Mouse (Mus musculus) gastrocnemius, postnatal 10 days (tissue): ENCODE measurements around the gene Gzmm. TPM values are rescaled to one million over a fixed set of nuclear protein-coding genes. Genes with fewer than 3 reads are reported as not detected.
A peak's percentile ranks its signal among the peaks of the same experiment; 100 is the strongest.

Experiments used
- DNase-seq: peaks from one replicate; pipeline ENCODE4 v3.0.0; 2021; ENCODE audit warnings: mixed read lengths
- total RNA-seq, 2 experiments: library from RNA; stranded (reverse); gene quantifications; 2 replicates each; pipeline ENCODE4 v1.2.3; 2021

Gzmm gene
- total RNA-seq, 2 experiments from 2014 or later: 2.3 to 2.7 TPM

DNA sequence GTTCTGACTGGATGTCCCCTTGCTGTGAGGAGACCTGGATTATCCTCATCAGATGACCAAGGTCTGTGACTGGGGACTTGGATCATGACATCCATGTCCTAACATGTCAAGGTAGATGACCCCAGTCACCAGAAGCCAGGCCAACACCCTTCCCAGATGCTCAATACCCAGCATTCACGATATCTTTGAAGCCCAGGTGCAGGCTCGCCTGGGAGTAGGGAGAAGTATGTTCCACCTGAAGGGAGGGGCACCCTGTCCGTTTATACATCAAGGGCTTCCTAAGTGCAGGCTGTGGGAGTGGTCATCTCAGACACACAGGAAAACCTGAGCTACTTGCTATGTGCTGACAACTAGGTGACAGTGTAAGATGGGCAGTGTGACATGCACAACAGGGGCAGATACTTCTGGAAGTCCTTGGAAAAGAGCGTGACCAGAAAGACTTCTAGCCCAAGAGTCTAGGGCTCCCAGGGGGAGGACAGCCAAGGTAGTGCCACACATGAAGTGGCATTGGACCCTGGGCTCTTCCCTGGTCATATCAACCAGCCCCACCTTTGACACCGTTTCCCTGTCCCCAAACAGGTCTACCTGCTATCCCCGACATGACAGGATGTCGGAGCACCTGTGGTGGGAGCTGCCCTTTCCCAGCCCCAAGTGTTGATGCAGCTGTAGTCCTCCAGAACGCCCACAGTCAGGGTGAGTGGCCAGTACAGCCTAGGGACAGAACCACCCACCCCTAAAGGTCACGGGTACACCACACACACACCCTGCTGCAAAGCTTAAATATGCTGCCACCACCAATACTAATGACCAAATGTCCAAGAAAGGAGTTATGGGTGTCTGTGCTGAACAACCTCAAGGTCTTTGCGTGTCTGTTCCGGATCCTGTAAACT lies 8.0 kb upstream of the Gzmm start:
- DNase-seq: peak; percentile 13

DNA sequence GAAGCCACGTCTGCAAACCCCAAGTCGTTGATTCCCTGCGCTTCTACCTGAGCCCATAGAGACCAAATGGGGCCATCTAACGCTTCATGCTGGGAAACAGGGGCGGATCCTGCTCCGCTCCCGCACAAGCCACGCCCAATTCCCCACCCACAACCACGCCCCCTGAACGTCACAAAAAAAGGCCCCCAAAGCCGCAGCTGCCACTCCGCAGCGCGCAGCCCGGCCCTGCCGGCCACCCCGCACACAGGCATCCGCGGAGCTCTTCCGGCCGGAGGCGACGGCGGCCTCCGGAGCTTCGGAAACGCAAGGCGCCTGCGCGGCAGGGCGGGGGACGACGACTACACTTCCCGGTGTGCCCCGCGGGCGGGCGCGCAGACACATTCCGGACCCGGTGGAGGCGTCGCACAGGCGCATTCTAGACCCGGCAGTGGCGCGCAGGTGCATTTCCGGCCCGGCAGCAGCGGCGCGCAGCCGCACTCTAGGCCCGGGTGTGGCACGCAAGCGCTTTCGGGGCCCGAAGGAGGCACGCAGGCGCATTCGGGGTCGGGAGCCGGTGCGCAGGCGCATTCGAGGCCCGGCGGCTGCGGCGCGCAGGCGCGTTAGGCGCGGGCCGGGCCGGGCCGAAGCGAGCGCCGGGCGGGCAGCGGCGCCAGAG lies 7.1 kb upstream of the Gzmm start, which contains the start of gene Cdc34:
Gene Cdc34, plus strand, starts transcription at position 605 of the 655 bp plus-strand sequence.
- peak; percentile 99 for DNase-seq

DNA sequence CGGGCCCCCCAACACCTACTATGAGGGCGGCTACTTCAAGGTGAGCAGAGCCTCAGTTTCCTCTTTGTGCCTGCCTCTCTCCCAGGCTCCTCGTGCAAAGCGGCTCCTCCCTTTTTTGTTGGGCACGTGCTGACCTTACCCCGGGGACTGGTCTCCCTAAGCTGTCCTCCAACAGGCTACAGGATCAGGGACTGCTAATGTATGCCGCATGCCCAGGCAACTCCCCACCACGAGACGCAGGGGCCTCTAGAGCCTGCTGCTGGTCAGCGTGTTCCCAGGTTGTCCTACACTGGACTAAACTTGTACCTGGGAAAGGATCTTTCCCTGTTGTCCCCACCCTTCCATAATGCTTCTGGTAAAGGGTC lies 6.3 kb upstream of the Gzmm start:
- DNase-seq: peak; percentile 34

DNA sequence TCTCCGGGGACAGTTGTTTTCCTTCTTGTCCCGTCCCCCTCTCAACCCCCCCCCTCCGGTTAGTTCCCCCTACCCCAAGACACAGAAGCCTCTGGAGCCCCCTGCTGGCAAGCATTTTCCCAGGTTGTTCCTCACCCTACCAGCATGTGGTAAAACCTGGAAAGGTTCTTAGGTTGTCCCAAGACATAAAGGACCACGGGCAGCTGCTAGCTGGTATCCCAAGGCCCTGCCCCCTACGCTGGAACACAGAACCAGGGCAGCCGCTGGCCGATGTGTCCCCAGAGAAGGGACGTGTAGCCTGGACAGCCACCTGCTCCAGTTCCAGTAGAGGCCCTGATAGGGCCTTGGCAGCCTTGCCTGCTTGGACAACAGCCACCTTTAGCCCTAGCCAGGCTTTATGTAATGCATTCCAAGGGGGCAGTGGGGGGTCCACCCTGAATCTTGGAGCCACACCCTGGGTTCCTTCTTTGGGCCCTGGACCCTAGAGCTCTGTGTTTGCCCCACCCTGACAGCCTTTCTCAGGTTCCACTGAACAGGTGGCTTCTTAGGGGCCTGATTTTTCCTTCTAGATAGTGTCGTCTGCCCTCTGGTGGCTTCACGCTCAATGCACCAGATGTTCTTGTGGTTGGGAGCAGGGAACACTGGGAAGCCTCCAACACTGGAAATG lies 5.8 kb upstream of the Gzmm start:
- DNase-seq: peak; percentile 68

DNA sequence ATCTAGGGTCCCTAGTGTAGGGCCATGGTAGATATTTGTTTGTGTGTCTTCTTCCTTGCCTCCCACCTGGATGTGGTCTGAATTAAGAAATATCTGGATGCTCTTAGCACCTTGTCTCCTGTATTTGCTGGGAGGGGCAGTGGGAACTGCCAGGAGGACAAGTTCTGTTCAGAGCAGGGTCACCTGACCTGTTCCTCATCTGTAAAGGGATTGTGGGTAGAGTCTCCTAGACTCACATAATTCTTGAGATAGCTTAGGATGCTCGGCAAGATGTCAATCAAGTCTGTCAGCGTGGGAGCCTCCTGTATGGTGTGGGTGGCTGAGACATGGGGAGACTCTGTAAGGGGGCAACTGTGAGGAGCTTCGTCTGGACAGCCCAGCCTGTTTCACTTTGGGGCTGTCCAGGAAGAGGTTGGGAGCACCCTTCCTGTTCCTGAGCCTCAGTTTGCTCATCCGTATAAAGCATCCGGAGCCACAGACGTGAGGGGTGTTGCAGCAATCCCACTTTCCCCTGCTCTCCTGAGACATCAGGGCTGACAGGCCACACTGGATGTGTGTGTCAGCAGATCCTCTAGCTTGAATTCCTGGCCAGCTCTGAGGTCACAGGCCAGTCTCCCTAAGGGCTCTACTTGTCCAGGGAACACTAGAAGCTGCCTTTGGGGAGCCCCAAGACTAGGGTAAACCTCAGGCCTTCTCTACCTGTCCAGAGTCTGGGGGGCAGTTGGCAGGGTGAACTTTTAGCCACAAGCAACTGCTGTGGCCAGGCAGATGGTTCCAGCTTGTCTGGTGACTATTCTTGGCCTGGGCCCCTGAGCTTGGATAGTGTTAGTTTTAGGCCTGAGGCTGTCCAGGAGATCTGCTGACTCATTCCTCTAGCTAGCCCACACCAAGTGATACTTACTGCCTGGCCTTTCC lies 4.8 kb upstream of the Gzmm start:
- DNase-seq: peak; percentile 58

DNA sequence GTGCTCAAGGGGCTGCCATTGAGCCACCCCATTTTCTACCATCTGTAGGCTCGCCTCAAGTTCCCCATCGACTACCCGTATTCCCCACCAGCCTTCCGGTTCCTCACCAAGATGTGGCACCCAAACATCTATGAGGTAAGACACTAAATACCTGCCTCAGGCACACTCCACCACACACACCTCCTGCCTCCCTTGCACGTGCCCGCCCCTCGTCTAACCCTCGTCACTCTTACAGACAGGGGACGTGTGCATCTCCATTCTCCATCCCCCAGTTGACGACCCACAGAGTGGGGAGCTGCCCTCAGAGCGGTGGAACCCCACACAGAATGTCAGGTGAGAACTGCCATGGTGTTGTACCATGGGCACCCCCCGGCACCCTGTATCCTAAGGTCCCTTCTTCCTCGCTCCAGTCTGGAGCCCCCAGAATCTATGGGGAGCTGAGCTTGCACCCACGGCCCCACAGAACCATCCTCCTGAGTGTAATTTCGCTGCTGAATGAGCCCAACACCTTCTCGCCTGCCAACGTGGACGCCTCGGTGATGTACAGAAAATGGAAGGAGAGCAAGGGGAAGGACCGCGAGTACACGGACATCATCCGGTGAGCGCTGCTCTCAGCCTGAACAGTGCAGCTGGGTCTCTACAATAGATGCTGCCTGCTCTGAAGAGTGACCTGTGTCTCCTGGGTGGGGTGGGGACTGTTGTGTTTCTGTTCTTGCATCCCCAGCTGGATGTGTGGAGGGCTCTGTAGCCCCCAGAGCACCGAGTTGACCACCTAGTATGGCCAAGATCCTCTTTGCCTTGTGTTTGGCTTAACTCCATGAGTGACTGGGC lies 3.8 kb upstream of the Gzmm start:
- peak; percentile 7 for DNase-seq

DNA sequence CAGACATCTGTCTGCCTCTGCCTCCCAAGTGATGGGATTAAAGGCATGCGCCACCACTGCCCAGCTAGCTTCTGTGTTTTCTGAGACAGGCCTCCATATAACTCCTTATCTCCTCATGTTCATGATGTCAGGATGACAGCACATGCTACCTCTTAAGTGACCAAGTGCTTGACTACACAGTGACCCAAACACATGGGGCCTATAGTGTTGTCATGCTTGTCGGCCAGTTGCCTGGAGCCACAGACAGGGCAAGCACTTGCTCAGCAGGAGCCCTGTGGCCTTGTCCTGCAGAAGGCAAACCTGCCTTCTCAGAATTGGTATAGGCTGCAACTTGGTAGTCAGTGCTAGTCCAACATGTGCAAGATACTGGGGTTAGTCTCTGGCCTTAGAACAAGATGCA lies 2.6 kb upstream of the Gzmm start:
- DNase-seq: no peak

DNA sequence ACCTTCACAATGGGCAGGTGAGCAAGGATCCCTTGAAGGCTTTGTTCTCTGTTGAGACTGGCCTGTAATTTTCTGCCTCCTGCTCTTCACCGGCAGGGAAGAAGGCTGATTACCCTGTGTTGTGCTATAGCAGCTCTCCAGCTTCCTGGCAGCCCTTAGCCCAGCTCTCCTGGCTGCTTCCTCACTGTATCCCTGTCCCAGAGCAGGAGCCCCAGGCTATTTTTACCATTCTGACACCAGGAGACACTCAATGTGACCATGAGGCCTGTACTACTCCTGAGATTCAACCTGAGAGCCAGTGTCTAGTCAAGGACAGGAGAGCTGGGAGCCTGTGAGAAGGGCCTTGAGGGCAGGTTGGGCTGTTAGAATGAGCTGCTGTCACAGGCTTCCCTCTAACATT lies 2.1 kb upstream of the Gzmm start:
- DNase-seq: no peak

DNA sequence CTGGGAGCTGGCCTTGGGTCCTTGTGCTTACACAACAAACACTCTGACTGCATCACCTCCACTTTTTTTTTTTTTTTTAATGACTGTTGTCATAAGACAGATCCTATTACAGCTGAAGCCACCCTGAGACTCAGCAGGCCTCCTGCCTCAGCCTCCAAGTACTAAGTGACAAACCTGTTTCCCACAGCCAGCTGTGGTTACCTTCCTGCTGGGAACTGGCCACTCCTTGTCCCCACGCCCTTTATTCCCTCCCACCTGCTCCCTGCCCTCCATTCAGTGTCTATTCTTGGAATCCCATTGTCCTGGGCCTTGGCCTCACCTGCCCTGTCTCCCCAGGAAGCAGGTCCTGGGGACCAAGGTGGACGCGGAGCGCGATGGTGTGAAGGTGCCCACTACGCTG lies 1.3 kb upstream of the Gzmm start:
- no peak for DNase-seq

DNA sequence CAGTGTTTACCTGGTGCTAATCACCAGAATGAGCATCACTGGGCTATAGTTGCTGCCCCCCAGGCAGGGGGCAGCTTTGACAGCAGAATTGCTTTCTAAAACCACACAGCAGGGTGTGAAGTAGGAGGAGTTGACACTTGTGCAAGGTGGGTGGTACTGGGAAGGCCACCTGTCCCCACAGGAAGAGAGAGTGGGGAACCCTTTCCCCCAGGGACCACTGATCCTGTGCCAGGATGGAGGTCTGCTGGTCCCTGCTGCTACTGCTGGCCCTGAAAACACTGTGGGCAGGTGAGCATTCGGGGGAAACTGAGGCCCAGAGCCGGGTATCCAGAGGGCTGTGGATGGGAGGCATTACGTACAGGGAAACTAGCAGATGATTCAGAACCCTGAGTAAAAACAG lies 358 bp downstream of the Gzmm start:
- DNase-seq: peak; percentile 6

DNA sequence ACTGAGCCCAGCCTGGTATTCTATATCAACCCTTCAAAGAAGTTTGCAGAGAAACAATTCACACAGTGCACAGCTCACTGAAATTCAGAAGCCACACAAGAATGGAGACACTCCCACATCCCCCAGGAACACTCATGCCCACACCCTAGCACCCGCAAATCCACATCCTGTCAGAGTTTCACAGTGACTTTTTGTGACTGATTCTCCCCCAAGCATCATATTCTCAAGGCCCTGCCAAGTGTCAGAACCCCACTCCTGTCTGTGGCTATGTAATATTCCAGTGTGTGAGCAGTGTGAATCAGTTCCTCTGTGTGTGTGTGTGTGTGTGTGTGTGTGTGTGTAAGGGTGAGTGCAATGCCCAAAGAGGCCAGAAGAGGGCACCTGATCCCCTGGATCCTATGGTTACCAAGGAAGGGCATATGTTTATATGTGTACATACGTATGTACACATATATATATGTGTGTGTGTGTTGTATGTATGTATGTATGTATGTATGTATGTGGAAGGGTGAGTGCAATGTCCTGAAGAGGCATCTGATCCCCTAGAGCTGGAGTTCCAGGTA lies 3.2 kb downstream of the Gzmm start:
- no peak for DNase-seq

DNA sequence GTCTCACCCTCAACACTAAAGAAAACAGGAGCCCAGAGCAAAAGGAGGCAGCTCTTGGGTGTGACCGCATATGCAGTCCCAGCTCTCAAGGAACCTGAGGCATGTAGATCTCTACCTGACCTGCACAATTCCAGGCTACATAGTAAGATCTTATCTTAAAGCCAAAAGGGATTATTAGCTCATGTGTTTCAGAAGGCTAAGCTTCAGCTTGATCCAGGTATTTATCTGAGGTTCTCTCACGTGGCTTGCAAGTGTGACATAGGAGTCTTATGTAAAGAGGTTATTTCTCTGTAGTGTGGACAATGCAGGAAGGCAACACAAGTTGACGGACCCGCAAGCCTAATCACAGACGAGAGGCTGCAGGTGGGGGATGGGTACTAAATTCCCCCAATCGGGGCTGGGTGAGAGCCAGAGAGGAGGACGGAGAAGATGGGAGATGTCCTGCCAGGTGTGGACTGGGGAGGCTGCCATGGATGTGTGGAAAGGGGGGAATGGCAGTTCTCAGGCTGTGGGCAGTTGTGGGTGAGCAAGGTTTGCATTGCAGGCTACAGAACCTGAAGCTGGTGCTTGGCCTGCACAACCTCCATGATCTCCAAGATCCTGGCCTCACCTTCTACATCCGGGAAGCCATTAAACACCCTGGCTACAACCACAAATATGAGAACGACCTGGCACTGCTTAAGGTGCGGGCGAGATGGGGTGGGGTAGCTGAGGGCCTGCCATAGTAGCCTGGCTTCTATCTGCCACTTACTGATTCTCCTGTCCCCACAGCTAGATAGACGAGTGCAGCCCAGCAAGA lies 5.0 kb downstream of the Gzmm start:
- peak; percentile 3 for DNase-seq

DNA sequence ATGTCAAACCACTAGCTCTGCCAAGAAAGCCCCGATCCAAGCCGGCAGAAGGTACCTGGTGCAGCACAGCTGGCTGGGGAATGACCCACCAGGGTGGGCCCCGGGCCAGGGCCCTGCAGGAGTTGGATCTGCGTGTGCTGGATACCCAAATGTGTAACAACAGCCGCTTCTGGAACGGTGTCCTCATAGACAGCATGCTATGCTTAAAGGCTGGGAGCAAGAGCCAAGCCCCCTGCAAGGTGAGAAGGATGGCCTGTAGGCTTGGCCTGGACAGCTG lies 5.5 kb downstream of the Gzmm start:
- no peak for DNase-seq

DNA sequence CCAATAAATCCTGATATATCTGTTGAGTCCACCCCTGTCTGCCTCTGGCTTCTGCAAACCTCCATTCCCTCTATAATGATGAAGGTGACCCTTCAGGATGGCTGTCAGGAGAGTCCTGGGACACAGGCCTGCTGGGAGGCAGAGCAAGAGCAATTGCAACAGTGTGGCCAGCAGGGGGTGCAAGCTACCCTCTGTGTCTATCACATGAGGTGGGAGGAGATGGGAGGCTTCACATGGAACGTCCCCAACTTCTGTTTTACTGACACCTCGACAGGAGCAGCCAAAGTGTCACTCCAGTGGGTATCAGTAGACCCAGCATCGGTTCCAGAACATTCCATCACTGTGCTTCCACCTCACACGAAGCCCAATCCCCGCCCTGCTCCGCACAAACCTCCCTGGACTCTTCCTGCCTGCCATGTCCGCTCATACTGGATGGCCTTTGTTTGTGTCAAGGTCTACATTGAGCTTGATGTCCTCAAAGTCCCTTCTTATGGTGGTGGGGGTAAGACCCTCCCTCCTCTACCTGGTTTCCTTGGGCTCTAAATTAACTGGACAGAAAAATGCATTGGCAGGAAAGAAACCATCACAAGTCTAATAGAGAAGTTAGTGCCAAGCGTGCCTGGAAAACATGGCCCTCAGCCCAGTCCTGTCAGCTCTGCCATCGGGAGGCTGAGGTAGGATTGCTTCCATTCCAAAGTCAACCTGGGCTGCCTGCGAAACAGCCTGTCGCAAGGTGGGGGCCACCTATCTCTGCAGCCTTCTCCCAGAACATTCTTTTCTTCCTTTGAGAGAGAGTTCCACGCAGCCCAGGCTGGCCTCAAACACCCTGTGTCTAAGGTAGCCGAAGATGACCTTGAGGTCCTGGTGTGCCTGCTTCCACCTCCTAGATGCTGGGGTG lies 6.7 kb downstream of the Gzmm start:
- peak; percentile 83 for DNase-seq

DNA sequence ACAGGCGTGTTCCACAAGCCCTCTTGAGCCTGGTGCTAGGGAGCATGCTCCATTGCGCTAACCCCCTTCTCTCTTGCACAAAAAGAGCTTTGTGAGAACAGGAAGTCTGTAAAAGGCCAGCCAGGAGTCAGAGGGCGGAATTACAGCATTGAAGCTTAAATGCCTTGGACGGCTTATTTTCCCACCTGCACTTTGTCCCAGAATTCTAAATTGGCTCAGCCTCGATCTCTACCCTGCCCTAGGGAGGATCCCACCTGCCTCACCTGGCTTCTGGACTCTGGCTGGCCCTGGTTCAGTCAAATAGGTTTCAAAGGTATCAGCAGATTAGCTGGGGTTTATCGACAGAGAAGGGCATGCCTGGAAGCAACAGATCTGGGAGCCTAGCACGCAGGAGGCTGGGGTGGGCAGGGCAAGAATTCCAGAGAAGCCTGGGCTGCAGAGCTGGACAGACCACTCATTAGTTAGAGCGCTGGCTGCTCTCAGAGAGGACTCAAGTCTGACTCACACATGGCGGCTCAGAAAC lies 7.4 kb downstream of the Gzmm start:
- no peak for DNase-seq

DNA sequence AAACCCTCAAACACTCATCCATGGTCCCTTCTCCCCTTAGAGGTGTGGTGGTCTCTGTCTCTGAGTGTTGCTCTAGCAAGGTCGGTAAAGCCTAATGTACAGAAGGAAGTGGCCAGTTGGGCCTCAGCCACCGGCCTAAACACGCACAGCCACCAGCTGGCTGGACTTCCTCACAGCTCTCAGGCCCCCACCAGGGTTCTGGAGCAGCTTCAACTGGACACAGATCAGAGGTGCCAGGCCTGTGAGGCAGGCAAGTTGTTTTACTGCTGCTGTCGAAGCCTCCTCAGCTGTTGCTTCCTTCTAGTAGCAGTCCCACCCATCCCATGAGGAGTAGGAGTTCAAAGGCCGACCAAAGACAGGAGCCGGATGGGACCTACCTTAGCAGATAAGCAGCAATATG lies 9.1 kb downstream of the Gzmm start:
- DNase-seq: no peak

DNA sequence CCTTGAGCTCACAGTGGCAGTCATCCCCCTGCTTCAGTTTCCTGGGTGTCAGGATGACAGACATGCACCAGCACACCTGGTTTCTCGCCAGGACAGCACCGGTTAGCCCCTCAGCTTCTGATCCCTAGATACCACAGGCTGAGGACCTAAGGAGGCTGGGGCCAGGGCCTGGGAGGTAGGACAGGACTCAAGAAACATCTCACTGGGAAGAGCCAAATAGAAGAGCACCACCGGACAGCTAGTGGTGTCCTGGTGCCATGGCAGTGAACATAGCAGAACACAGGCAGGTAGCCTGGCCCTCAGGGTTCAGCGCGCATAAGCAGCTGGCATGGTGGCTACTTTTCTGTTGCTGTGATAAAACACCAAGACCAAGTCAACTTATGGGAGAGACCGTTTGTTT lies 9.6 kb downstream of the Gzmm start:
- DNase-seq: no peak

DNA sequence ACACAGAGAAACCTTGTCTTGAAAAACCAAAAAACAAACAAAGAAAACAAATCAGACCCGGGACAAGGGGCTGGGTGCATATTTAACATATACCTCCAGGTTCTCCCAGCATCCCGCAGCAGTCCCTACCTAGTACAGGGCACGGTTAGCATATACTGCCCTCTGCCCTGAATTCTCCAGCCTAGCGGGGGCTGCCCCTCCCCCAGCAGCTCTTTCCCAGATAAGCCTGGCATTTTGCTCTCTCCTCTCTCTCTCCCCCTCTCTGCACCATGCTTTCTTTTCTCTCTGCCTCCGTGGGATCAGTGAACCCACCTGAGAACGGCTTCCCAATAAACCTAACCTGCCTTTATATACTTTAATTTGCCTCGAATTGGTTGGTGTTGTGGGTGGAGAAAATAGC lies 11.9 kb downstream of the Gzmm start:
- DNase-seq: no peak
